Mouse (Mus musculus) kidney, postnatal 14 days (tissue): ENCODE results near the gene Gm13290.
A peak's percentile ranks its signal among the peaks of the same experiment; 100 is the strongest.
"Not testable (repeated sequence)": the region's sequence is repeated elsewhere in the genome, so short reads cannot be mapped to it uniquely, and the experiment has no call there.

Experiments used
- DNase-seq: peaks from one replicate; pipeline ENCODE4 v3.0.0; 2022; ENCODE audit warnings: mixed read lengths

Gene Gm13290

GRCm38 (mm10) chr4:88782335-88782734 lies 8.7 kb downstream of the Gm13290 start:
- DNase-seq, result not testable (repeated sequence)

- not testable (repeated sequence) for DNase-seq
Measured at GRCm38 (mm10) chr4:88785409-88785808, 11.8 kb downstream of the Gm13290 start, which contains the start of gene Gm13276. Gene Gm13276, plus strand, starts transcription at chr4:88785709.

GRCm38 (mm10) chr4:88788402-88788801 lies 14.8 kb downstream of the Gm13290 start, which contains the start of gene Gm13277:
Gene Gm13277, plus strand, starts transcription at chr4:88788632.
- DNase-seq, result peak; percentile 83

DNA sequence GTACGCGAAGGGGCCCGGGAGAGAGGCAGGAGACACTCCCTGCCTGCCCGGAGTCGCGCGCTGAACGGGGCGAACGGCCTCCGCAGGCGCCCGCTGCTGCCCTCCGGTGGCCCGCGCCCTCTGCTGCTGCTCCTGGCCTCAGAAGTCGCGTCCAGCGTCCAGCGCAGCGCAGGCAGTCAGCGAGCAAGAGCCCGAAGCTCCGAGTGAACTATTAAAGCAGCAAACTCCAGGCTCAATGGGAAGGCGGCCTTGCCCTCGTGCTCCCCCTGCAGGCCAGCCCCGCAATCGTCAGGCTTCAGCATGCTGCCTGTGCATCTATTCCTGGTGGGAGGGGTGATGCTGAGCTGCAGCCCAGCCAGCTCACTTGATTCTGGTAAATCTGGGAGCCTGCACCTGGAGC lies 17.6 kb downstream of the Gm13290 start, which contains the start of gene Gm13278:
Gene Gm13278, plus strand, starts transcription at position 301 of the 400 bp plus-strand sequence.
- DNase-seq, result not testable (repeated sequence)

DNA sequence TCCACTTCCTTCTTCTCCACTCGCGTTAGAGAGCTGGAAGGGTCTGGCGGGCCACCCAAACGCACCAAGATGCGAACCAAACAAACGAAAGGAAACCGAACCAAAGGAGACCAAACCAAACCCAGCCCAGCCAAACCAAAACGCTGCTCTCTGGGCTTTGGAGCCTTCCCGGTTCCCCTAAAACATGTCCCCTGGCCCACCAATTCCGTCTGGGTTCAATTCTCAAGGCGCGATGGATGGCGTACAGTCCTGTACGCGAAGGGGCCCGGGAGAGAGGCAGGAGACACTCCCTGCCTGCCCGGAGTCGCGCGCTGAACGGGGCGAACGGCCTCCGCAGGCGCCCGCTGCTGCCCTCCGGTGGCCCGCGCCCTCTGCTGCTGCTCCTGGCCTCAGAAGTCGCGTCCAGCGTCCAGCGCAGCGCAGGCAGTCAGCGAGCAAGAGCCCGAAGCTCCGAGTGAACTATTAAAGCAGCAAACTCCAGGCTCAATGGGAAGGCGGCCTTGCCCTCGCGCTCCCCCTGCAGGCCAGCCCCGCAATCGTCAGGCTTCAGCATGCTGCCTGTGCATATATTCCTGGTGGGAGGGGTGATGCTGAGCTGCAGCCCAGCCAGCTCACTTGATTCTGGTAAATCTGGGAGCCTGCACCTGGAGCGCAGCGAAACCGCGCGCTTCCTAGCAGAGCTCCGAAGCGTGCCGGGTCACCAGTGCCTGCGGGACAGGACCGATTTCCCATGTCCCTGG lies 20.5 kb downstream of the Gm13290 start, which contains the start of gene Gm13275:
Gene Gm13275, plus strand, starts transcription at position 552 of the 740 bp plus-strand sequence.
- DNase-seq, result peak; percentile 44

- not testable (repeated sequence) for DNase-seq
Measured at GRCm38 (mm10) chr4:88797097-88797496, 23.5 kb downstream of the Gm13290 start, which contains the start of gene Gm13279. Gene Gm13279, plus strand, starts transcription at chr4:88797397.

GRCm38 (mm10) chr4:88799365-88799764 lies 25.7 kb downstream of the Gm13290 start, which contains the start of gene Gm13285:
Gene Gm13285, plus strand, starts transcription at chr4:88799665.
- DNase-seq, result not testable (repeated sequence)

DNA sequence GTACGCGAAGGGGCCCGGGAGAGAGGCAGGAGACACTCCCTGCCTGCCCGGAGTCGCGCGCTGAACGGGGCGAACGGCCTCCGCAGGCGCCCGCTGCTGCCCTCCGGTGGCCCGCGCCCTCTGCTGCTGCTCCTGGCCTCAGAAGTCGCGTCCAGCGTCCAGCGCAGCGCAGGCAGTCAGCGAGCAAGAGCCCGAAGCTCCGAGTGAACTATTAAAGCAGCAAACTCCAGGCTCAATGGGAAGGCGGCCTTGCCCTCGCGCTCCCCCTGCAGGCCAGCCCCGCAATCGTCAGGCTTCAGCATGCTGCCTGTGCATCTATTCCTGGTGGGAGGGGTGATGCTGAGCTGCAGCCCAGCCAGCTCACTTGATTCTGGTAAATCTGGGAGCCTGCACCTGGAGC lies 29.3 kb downstream of the Gm13290 start, which contains the start of gene Gm13287:
Gene Gm13287, plus strand, starts transcription at position 301 of the 400 bp plus-strand sequence.
- DNase-seq, result not testable (repeated sequence)

DNA sequence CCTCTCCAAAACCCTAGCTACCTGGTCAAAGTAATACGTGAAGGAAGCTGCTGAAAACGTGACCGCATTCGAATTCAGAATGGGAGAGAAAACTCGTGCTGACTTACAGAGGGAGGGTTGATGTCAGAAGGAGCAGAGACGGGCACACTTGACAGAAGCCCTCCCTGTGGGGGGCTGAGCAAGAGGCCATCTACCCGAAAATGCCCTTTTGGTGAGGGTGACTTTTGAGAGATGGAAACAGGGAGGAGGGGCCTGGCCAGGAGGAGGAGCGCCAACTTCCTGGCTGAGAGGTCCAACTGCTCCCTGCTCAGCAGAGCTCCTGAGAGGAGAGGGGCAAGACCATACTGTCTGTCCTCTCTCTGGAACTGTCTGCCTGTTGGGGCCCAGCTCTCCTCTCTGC lies 31.6 kb downstream of the Gm13290 start, which contains the start of gene Gm13288:
Gene Gm13288, plus strand, starts transcription at position 301 of the 400 bp plus-strand sequence.
- DNase-seq, result not testable (repeated sequence)

DNA sequence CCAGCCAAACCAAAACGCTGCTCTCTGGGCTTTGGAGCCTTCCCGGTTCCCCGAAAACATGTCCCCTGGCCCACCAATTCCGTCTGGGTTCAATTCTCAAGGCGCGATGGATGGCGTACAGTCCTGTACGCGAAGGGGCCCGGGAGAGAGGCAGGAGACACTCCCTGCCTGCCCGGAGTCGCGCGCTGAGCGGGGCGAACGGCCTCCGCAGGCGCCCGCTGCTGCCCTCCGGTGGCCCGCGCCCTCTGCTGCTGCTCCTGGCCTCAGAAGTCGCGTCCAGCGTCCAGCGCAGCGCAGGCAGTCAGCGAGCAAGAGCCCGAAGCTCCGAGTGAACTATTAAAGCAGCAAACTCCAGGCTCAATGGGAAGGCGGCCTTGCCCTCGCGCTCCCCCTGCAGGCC lies 32.1 kb downstream of the Gm13290 start:
- DNase-seq, result peak; percentile 35

- DNase-seq, result no peak
Measured at GRCm38 (mm10) chr4:88815928-88816327, 42.3 kb downstream of the Gm13290 start, which contains the start of gene Ifna7. Gene Ifna7, plus strand, starts transcription at chr4:88816228.

GRCm38 (mm10) chr4:88819659-88820058 lies 46.0 kb downstream of the Gm13290 start, which contains the start of gene Ifna11:
Gene Ifna11, plus strand, starts transcription at chr4:88819959.
- DNase-seq, result no peak

DNA sequence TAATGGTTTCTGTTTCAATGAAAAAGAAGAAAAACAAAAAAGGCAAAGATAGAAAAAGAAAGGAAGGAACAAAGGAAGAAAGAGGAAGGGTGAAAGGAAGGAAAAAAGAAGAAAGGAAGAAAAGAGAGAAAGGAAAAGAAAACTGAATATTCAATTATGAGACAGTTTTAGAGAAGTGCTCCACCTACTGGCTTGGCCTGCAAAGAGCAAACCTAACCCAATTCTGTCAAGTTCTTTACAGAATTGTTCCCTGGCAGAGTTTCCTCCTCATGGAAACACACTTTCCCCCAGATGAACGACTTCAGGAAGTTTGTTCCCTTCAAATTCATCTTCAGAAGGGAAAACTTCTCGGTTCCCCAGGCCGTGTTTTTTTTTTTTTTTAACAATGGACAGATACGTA lies 49.4 kb downstream of the Gm13290 start:
- DNase-seq, result peak; percentile 1
